Mouse (Mus musculus) T-cell, adult 2 months (primary cell): ENCODE data around the gene Mecom.
"Not testable (repeated sequence)": the region's sequence is repeated elsewhere in the genome, so short reads cannot be mapped to it uniquely, and the experiment has no call there.

Source experiments
- DNase-seq: peaks from one replicate; pipeline ENCODE4 v3.0.0; 2022; ENCODE audit warnings: low spot score

Mecom gene

DNA sequence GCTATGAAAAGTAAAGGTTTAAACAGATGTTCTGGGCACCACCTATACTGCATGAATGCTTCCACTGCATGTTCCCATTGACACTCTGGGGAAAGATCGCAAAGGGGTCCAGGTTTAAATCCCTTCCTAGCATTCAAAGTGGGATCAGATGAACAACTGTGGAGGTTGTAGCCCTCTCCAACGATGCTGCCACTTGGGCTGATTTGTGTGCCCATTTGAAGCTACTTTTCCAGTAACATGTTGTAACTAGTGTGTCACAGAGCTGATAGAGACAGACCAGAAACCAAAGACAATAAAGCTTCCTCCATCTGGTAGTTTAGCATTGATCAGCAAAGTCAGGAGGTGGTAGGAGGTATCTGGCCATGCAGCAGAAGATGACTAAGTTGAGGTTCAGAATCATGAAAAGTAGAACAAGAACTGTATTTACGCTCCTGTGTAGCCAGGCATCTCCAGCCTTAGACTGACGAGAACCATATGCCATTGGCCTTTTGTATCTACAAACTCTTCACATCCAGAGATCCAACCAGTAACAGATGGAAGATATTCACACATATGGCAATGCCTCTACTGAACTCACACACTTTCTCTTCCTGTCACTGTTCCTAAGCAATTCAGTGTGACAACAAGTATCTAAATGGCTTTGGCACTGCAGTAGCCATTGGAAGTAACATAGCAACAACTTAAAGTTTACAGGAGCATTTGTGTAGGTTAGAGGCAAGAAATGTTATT, 299.0 kb downstream of the Mecom start:
- no peak for DNase-seq

DNA sequence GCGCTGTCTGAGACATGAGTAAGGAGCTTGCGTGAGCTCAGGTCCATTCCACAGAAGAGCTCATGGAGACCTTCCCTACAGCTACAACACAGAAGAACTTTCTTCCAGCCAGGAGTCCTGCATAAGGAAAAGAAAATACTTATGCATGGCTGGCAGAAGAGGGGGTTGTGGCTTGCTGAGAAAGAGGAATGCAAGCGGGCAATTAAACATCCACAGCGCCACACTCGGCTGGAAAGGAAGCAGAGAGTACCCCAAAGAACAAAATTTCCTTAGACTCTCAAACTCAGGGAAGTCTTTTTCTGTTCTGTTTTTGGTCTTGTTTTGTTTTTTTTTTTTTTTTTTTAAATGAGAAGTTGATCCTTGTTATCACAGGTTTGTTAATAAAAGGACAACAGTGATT, 300.6 kb downstream of the Mecom start:
- DNase-seq: no peak

DNA sequence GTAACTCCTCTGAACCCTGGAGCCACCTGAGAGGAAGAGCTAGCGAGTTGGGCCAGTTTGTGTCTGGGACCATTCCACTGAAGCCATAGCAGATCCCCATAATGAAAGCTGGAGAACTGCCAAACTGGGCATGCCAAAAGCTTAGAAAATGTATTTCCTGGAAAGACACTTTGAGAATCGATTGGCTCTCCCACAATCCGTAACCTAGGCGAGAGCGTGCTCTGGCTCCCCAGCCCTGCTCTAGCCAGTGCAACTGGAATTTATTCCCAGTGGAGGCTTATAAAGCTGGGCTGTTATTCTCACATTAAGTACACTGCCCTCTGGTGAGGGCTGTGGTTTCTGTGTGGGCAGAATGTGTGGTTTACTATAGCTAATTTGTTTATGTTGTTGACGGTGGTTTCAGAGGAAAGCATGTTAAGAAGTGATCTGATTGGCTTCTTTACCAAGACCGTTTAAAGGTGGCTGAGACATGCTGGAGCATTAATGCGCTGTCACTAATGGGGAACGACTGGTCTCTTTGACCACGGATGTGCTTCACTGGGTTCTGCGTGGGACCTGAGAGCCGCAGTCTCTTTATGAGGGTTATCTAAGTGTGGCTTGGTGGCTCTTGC, 301.3 kb downstream of the Mecom start:
- DNase-seq: no peak

DNA sequence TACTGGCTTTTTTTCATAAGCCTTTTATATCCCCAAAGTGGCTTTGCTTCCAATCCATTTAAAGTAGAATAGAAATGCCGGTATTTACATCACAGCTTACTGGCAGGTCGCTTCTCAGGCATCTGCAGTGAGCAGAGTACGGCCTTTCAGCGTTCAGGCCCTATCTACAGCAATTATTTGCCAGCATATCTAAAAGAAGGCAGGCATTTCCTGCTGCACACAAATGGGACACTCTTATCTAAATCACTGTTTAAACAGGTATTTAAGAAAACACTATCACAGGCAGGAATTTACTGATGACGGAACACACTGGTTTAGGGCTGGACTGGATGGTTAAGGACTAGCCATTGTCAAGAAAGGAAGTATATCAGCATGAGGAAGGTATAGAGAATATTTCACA, 301.9 kb downstream of the Mecom start:
- DNase-seq: no peak

DNA sequence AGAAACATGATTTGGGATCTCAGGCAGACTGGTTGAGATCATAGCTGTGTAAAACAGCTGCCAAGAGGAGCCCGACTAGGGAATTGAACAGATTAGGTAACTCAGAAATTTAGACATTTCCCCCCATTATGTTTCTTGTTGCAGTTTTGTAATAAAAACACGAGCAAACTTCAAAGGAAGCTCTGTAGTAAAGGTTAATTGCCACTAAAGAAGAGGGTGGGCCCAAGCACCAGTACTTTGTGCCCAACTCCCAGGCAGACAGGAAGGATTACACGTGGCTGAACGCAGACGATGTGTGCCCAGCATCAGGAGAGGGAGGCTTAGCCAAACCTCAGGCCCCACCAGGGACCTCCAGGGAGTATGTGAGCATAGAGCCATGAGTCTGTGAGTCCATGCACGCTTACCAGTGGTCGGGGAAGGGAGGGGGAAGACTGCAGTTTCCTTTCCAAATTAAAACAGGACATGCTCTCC, 303.4 kb downstream of the Mecom start:
- DNase-seq: no peak

DNA sequence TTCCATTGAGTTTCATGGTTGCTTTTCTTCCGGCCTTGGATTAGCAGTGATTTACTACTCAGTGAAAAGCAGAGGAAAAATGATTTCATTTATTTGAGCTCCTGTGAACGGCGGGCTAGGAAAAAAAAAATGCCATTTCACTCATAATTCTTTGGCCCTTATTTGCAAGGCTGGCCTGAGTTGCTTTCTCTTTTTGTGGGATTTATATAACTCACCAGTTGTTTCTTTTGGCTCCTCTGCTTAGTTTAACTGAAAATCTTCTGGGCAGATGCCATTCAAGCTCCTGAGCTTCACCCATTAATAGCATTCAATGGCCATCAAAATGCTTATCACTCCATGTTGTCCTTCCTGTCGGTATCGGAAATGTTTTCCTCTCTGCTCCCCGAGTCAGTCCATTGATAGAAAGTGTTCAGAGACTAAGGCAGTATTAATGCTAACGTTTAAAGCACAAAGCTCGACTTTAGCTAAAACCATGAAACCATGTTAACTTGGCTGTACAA, 304.0 kb downstream of the Mecom start:
- DNase-seq: no peak

DNA sequence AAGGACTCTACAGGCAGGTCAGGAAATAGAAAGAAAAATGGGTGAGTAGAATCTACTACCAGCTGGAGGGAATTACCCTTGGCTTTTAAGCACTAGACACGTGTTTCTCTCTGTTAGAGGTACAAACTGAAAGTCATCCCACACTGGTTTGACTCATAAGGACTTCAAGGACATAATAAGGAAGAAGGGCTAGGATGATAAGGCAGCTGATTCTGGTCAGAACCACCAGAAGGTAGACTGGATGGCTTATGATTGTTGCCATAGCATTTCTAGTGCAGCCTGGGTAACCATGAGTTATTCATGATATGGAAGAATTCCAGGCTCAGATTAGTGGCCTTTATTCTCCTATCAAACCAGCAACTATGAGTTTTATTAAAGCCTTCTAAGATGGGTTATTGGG, 308.4 kb downstream of the Mecom start:
- DNase-seq: no peak

DNA sequence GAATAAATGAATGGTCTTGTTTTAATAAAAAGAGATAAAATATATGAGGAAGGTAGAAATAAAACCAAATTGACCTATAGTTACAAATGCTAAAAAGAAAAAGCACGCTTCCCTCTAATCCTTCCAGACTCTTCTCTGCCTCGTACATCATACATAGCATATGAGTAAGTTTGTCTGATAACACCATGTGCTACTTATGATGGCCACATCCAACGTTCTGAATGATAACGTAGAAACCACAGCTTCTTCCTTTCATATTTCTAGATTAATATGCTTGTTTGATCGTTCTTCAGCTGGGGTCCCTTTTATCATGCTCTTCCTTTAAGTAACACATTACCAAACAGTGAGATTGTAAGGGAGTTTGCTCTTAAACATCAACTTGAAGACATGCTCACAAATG, 310.3 kb downstream of the Mecom start:
- no peak for DNase-seq

DNA sequence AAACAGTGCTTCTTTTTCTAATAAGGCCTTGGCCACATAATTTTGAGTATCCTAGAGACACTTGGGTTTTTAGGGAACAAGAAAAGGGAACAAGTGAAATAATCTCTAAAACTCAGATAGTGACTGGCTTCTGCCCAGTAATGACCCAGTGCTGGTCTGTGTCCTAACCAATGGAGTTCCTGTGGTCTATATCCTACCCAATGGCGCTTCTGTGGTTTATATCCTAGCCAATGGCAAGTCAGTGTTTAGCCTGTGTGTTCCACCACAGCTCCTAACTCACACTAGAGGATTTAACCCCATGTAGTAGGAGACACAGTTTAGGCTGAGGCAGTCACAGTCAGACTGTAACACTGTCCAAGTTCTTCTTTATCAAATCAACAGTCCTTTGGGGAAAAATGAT, 313.8 kb downstream of the Mecom start:
- no peak for DNase-seq

DNA sequence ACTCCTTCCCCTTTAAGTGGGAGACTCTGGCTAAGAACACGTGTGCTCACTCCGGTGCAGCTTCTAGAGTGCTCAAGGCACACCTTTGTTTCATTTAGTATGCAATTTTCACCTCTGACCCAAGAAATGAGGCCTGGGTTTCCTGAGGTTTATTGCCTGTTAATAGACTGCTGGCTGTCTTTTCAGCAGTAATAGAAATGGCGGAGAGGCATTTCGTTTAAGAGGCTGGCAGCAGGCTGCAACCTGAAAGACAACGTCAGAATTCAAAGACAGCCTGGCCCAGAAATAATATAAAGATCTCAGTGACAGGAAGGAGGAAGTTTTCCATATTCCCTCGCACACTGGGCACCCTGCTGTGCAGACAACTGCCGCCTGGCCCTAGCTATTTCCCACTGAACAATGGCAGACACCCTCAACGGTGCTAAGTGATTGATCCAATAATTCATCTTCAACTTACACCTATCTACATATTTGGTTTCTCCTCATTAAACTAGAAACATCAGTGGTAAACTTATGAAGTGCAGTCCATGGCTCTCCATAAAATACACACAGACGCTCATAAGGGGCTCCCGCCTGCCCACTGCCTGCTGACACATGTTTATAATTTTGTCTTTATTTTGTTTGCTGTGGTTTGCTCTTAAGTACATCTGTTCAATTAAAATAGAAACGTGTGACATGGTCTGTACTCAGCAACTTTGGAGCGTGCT, 319.7 kb downstream of the Mecom start:
- DNase-seq: no peak

DNA sequence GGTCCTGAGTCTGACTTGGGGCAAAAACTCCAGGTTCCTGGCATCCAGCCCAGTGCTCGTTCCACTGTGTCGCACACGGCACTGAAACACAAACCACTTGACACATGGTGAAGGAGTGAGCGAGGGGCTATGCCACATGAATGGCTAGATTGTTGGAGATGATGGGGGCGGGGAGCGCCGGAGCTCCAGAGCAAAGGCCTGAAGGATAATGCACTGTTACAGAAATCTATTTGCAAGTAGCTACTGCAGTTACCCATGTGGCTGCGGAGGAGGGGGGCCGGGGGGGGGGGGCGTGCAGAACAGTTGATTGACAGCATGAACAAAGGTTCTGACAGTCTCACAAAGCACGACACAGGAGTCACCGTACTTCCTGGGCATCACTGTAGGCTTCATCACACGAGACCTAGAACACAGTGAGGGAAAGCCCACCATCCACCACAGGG, 320.9 kb downstream of the Mecom start:
- no peak for DNase-seq

DNA sequence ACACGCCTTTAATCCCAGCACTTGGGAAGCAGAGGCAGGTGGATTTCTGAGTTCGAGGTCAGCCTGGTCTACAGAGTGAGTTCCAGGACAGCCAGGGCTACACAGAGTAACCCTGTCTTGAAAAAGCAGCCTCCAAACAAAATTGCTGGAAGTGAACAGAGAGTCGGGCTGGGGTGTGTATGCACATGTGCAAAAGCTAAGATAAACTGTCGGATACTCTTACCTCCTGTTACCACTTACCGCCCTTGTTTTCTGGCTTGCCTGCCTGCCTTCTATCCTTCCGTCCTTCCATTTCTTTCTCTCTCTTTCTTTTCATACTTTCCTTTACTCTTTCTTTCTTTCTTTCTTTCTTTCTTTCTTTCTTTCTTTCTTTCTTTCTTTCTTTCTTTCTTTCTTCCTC, 322.6 kb downstream of the Mecom start:
- not testable (repeated sequence) for DNase-seq

DNA sequence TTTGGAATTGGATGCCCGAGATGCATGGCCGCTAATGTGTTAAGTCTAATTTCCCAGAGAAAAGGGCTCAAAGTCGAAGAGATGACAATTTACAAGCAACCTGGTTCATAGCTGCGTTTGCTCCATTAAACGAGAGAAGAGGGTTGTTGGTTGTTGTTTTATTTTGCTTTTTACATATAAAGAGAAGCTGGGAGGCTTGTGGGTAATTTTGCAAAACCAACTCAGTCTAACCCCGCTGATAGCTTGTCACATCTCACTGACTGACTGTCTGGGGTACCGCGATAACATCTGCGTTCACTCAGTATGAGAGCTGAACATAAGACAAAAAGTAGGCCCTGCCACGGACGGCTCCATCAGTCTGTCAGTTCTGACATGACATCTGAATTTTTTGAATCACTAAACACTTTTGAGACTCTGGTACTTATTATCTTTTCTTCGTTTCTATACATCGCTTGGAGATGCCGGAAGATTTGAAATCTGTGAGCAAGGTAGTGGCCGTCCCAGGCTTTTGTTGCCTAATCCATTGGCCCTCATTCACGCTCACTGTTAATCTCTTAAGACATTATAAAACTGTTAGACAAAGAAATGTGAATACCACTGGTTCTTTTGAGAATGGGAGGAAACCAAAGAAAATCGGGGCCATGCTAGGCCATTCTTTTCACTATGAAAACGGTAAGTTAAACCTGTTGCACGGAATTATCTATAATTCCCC, 327.0 kb downstream of the Mecom start:
- DNase-seq: no peak

DNA sequence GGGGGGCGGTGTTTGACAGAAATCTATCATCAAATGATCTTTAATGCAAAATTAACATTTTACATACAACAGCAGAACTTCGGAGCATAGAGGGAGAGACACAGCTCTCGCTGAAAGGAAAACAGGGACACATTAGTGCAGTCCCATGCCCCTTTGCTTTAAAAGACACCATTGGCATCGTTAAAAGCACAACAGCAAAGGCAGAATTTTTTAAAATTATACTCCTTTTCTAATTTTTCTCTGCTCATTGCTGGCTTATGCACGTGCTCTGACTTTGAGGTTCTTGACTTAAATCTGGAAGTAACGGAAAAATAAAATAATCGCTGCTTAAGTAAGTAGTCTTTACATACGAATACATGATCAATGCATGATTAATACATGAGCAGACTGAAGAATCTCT, 327.9 kb downstream of the Mecom start:
- DNase-seq: no peak

DNA sequence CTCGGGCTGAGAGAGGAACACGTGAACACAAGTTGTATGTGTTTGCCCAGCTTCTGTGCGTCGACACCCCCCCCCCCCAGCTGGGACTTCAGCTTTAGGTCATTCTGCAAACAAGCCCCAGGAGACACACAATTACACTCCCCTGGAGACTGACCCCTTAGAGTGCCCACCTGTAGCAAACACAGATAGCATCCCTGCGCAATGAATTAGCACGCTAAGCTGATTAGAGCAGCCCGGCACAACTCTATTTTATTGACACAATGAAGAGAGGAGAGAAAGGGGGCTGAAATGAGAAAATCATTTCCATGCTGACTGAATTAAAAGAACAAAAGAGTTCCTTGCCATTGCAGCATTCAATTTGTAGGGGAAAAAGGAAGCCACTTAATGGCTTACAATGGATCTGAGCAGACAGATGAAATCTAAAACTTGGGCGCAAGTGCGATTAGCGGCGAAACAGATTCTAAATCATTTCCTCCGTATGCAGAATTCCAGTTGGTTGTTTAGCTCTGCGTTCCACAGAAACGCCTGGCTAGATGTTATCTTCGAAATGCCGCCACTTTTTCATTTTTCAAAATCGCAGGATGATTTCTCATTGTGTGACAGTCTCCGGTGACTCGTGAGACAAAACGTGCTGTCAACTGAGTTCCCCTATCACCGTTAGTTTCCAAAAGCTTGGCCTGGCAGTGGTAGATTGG, 328.5 kb downstream of the Mecom start:
- DNase-seq: no peak

DNA sequence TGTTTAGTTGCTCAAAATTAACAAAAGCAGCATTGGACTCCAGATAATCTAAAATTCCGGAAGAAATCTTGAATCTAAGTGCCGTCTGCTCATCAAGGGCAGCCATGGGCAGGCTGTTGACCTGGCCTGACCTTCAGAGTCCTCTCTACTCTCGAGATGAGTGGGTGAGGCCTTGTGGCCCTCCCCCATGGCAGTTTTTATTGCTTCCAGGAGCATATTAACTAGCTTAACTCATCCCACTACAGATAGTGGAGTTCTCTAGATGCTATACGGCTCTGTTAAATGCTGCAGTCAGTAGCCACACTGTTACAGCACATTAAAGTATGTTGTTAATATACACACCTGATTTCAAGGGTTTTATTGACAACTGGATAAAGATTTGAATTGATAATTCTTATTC, 333.2 kb downstream of the Mecom start:
- no peak for DNase-seq

DNA sequence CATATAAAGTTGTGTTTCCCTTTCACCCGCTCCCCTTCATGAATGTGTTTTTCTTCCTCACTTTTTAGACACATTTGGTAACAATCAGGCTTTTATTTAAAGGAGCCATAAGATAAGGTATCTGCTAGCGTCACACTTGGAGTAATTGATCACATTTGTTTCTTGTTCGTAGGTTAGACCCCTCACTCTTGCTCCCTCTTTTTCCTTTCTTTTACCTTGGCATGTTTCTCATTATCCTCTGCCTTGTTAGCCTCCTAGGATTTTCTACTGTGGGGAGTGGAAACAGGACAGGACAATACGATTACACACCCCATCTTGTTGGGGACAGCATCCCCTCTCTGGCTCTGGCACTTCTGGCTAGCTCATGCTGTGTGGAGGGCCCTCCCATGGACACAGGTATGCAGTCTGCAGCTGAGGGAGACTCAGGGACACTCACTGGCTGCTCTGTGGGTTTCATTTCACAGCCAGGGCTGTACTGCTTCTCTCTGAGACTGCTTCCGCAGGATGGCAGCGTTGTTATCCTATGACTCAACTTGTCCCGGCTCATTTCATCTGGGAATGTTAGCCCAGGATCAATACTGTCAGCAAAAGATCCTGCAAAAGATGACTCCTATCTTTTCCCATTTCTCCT, 334.2 kb downstream of the Mecom start:
- DNase-seq: no peak

DNA sequence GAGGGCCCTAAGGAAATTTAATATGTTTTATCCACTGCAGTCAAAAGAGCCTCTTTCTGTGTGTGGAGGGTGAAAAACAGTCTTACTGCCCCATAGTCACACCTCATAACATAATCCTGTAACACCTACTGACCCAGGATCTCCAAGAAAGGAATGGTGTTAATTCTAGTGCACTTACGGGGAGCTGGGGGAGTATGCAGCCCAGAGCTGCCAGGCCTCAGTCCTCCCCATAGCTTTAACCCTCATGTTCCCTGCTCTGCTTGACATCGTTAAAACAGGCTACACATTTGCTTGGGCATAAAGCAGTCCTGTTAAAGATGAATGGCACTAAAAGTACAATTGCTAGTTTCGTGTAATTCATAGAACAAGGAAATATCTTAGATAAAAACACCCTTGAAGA, 335.0 kb downstream of the Mecom start:
- DNase-seq: no peak

DNA sequence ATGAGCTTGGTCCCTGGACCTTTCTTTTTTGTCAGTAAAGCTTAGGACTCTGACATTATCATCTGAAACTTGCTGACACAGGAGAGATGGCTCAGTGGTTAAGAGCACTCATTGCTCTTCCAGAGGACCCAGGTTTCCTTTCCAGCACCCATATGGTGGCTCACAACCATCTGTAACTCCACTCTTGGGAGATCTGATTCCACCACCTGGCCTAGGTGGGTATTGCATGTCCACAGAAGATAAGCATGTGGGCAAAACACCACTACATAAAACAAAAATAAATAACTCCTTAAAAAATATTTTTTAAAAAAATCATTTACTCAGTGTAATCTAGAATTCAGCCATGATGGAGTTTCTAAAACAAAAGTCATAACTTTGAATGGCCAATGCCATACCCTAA, 338.7 kb downstream of the Mecom start:
- DNase-seq: no peak

DNA sequence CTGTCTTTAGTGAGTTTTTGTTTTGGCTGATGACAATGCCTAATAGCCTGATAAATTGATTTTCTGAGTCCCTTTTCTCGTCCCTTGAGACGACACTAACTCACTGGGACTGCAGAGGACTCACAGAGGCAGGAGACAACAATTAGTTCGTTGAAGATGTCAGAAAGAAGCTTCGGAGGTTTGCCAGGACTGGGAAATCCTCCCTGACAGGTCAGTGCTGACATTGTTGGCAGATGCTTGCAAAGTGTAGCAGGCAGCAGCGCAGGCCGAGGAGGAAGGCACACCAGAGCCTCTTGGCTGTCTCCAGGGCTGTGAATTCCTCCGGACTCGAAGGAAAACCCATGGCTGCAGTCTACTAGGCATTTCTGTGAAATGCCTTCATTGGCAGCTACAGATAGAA, 339.9 kb downstream of the Mecom start:
- no peak for DNase-seq

DNA sequence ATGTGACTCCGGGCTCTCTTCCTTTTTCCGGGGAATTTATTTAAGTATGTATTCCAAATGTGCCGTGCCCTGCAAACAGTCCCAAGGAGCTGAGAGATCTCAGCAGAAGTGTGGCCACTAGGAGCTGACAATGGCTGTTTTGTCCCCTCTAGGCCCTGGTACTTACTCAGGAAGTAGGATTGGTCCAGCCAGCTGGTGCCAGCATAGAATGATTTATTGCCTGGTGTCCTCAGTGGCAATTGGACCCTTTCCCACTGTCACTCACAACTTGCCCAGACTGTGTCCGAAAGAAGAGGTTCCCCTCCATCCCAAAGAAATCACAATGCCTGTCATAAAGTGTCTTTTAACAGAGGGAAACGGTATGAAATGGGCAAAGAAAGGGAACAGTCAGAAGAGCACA, 340.4 kb downstream of the Mecom start:
- no peak for DNase-seq
